Mouse (Mus musculus) heart, adult 2 months (tissue): ENCODE data around the gene Foxp1. TPM values are rescaled to one million over a fixed set of nuclear protein-coding genes. Genes with fewer than 3 reads are reported as not detected.

Source experiments
- DNase-seq, 2 experiments: peaks; one replicate each; pipeline ENCODE4 v3.0.0; 2021
- H3K27ac ChIP-seq: fragments of 200-600 bp; 2 replicates; pipeline ENCODE4 v1.8.1; 2022
- H3K27me3 ChIP-seq: fragments of 200-500 bp; 2 replicates; pipeline ENCODE4 v1.6.1; 2012; ENCODE audit warnings: mild to moderate bottlenecking, low read length, inconsistent platforms, mixed read lengths; ENCODE audit not compliant: control insufficient read depth, insufficient read depth
- H3K36me3 ChIP-seq: fragments of 200-500 bp; 2 replicates; pipeline ENCODE4 v1.6.1; 2012; ENCODE audit warnings: low read length, inconsistent platforms; ENCODE audit not compliant: control insufficient read depth, insufficient read depth
- H3K4me1 ChIP-seq: fragments of 200-500 bp; 2 replicates; pipeline ENCODE4 v1.6.1; 2011; ENCODE audit warnings: low read length; ENCODE audit not compliant: control insufficient read depth, insufficient read depth
- H3K4me3 ChIP-seq: fragments of 200-600 bp; 2 replicates; pipeline ENCODE4 v1.8.1; 2022
- H3K79me2 ChIP-seq: fragments of 200-500 bp; replicated peaks from 2 replicates; pipeline ENCODE4 v1.6.1; 2012; ENCODE audit warnings: mild to moderate bottlenecking, inconsistent platforms, low read length, moderate library complexity, mixed read lengths; ENCODE audit not compliant: control insufficient read depth, insufficient read depth
- H3K9ac ChIP-seq: fragments of 200-500 bp; 2 replicates; pipeline ENCODE4 v1.6.1; 2012; ENCODE audit warnings: low read depth, mild to moderate bottlenecking, control low read depth, inconsistent platforms, low read length, mixed read lengths
- CTCF ChIP-seq: fragments of 200-600 bp; IDR thresholded peaks from 2 replicates; pipeline ENCODE4 v1.8.1; 2022; ENCODE audit warnings: antibody characterized with exemption, mild to moderate bottlenecking, moderate library complexity
- EP300 ChIP-seq: fragments of 200-500 bp; IDR thresholded peaks from 2 replicates; pipeline ENCODE4 v1.6.1; 2011; ENCODE audit warnings: low read depth, low read length, control low read depth; ENCODE audit not compliant: insufficient read depth
- POLR2A ChIP-seq: fragments of 200-500 bp; IDR thresholded peaks from 2 replicates; pipeline ENCODE4 v1.6.1; 2011; ENCODE audit warnings: mild to moderate bottlenecking, low read depth, low read length, control low read depth; ENCODE audit not compliant: insufficient read depth
- WGBS: fragments of 180-500 bp; shearing (Covaris S2); methylation state at CpG from one replicate; pipeline ENCODE4 v1.1.7; 2018; 5-methylcytosine and 5-hydroxymethylcytosine counted together
- intact Hi-C: fragments of 180-260 bp; cut with DNase I; formaldehyde crosslinking; loops from one replicate; pipeline ENCODE4 v1.15.1; 2025
- polyA plus RNA-seq: library from polyadenylated mRNA; depleted of rRNA; stranded (reverse); fragments of >200 nt; gene quantifications from 2 replicates; pipeline ENCODE4 v1.2.3, GENCODE M21; 2012
- total RNA-seq, 2 experiments: library from RNA; stranded (reverse); gene quantifications; 2 replicates each; pipeline ENCODE4 v1.2.3; 2021

Foxp1 gene
- total and polyA plus RNA-seq, 3 experiments: 22.9 to 31.6 (median 26.4) TPM

DNA sequence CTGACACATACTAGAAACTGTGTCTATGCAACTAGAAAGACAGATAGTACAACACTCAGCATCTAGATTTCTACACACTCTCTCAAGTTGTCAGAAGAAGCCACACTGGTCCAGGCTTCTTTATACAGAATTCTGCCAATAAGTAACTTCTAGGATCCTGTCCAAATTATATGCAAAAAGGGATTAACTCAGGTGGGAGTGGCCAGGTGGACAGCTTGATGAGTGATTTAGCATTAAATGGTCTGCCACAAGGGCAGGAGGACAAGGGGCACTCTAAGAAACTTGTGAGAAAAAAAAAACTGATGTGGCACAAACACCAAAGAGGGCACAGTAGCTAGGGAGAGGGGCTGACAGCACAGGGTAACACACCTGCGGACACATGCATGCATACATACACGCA lies 196.6 kb downstream of the Foxp1 start:
- 94% methylated on average over 2 of the region's 2 CpGs for WGBS
- Histone ChIP-seq H3K4me3 (no peak overlapping the region), H3K4me1 (peaks cover 3% of the 10 kb centered on the region), H3K27me3 (no peaks in the 10 kb centered on the region), H3K79me2 (no peaks in the 10 kb centered on the region; the same call in 1 of the 2 replicates), H3K36me3 (no peaks in the 10 kb centered on the region), H3K9ac (no peak overlapping the region), H3K27ac (no peak overlapping the region)
- intact Hi-C loops: no loop called here
- DNase-seq: no peak
- TF ChIP-seq EP300 (no peak), CTCF (no peak), POLR2A (no peak)

DNA sequence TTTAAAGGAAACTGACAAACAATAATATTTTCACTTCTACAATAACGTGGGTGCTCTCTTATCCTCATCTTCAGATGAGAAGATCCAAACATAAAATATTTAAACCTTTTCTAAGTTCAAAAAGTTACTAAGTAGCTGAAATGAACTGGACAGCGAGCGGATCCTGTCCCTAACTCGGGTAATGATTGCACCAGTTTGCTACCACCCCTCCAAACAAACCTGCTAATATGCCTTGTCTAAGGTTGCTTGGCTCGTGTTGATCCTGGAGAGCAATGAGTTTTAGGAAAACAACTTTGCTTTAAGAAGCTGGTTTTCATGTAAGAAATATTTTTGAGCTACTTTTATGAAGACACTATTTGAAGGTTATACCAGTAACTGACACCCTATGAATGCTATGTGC lies 197.1 kb downstream of the Foxp1 start:
- peaks cover 3% of the 10 kb centered on the region for H3K4me1 ChIP-seq
- no peak overlapping the region for H3K27ac ChIP-seq
- no peaks in the 10 kb centered on the region for H3K36me3 ChIP-seq
- H3K4me3 ChIP-seq: no peak overlapping the region
- intact Hi-C loops: no loop called here
- H3K79me2 ChIP-seq: no peaks in the 10 kb centered on the region; the same call in 1 of the 2 replicates
- no peak for DNase-seq
- WGBS: 89% methylated on average over 5 of the region's 5 CpGs
- TF ChIP-seq EP300: no peak
- no peak for TF ChIP-seq CTCF
- TF ChIP-seq POLR2A: no peak
- no peak overlapping the region for H3K9ac ChIP-seq
- H3K27me3 ChIP-seq: no peaks in the 10 kb centered on the region

DNA sequence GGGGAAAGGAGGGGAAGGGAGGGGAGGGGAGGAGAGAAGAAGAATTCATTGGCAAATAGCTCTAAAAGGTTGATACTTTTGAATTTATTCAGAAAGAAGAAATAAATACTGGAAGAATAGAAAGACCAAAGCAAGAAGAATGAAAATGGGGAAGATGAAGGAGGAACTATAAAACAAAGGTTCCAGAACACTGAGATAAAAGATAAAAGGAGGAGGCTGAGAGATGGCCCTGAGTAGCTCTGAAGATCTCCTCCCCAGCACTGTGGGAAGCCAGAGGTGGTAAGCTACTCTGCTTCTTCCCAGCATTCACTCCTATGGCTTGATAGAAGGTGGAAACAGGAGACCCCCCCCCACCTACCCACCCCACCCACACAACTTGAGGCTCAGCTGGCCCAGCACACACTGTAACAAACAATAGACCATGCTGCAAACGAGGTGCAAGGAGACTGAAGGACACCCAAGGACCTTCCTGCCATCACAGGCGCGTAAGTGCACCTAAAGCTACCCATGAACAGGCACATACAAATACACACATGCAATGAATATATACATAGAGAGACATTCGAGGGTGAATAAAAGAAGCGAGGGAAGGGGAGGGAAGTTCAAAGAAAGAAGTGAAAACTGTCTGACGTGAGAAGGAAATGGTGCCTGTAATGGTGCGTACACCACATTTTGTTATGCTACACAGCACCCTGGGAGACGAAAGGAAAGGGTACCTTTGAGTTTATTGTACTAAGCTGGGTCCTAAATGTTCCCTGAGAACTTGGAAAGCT lies 200.2 kb downstream of the Foxp1 start:
- Histone ChIP-seq H3K9ac (no peak overlapping the region), H3K36me3 (no peaks in the 10 kb centered on the region), H3K27ac (no peak overlapping the region), H3K27me3 (no peaks in the 10 kb centered on the region), H3K4me1 (peaks cover 2% of the 10 kb centered on the region), H3K79me2 (no peaks in the 10 kb centered on the region; the same call in 1 of the 2 replicates), H3K4me3 (no peak overlapping the region)
- no peak for DNase-seq
- intact Hi-C loops: no loop called here
- WGBS: 79% methylated on average over 8 of the region's 8 CpGs
- no peak for TF ChIP-seq CTCF
- TF ChIP-seq POLR2A: no peak
- TF ChIP-seq EP300: no peak

DNA sequence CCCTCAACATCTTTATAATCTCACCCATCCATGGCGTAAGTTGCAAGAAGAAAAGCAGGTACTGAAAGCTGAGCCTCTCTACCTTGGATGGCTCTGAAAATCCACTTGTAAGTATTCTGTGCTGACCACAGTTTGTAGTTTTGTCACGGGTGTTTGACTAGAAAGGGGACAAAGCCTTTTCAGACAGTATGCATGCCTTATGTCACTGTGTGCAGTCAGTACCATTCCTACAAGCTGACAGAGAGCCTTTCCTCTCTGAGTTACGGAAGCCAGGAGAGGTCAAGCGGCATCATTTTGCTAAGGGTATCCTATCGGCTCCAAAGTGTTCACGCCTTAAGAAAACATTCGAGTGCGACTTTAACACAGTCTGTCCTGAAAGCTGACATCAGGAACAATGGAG lies 202.1 kb downstream of the Foxp1 start:
- H3K9ac ChIP-seq: no peak overlapping the region
- H3K36me3 ChIP-seq: no peaks in the 10 kb centered on the region
- DNase-seq: no peak
- TF ChIP-seq EP300 (no peak), POLR2A (no peak)
- no peak overlapping the region for H3K27ac ChIP-seq
- WGBS: 71% methylated on average over 8 of the region's 8 CpGs
- intact Hi-C loops: no loop called here
- no peaks in the 10 kb centered on the region for H3K27me3 ChIP-seq
- no peak overlapping the region for H3K4me3 ChIP-seq
- H3K79me2 ChIP-seq: no peaks in the 10 kb centered on the region; the same call in 1 of the 2 replicates
- H3K4me1 ChIP-seq: peaks cover 3% of the 10 kb centered on the region

DNA sequence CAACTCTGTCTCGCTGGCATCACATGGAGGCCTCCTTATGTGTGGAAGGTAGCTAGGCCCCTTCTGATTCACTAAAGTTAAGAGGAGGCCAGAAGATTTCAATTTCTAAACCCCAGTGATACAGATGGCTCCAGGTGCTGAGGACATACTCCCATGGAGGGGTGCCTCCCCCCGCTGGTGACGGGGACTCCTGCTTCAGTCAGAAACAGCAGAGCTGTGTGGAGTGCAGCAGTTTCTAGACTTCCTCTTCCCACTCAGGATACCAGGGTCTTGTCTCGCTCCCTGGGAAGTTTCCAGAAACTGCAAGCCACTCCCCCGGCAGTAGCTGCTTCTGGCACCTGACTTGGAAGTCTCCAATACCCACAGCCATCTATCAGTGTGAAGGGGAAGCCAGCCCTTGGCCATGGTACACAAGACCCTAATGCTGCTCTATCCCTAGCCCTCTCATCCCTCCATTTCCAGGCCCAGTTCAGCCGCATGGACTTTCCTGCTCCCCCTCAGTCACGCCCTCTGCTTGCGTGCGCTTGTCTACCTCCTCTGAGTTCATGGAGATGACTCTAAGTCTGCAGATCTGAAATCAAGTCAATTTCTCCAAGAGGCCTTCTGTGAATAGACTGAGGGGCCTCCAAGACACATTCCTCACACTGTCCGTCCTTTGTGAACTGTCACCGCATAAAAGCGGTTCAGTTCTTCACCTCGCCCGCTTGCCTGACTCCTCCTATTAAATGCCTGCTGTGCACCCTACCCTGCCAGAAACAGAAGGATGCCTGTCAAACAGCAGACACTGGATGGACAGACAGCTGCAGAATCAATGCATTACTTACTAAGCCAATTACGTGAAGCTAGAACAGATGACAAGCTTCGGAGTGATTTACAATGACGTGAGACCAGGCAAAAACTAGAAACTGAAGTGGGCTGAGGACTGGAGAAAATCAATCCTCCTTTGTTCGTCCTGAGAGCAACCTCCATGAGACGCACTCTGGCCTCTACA lies 202.8 kb downstream of the Foxp1 start:
- no peak overlapping the region for H3K27ac ChIP-seq
- no peak for TF ChIP-seq POLR2A
- no peak for TF ChIP-seq EP300
- no peak for TF ChIP-seq CTCF
- no peak overlapping the region; the same call in 1 of the 2 replicates for H3K9ac ChIP-seq
- peaks cover 4% of the 10 kb centered on the region for H3K4me1 ChIP-seq
- no peak for DNase-seq
- WGBS: 86% methylated on average over 19 of the region's 19 CpGs
- no peaks in the 10 kb centered on the region; the same call in 1 of the 2 replicates for H3K36me3 ChIP-seq
- no peaks in the 10 kb centered on the region for H3K79me2 ChIP-seq
- intact Hi-C loops: no loop called here
- no peak overlapping the region for H3K4me3 ChIP-seq
- no peaks in the 10 kb centered on the region for H3K27me3 ChIP-seq

DNA sequence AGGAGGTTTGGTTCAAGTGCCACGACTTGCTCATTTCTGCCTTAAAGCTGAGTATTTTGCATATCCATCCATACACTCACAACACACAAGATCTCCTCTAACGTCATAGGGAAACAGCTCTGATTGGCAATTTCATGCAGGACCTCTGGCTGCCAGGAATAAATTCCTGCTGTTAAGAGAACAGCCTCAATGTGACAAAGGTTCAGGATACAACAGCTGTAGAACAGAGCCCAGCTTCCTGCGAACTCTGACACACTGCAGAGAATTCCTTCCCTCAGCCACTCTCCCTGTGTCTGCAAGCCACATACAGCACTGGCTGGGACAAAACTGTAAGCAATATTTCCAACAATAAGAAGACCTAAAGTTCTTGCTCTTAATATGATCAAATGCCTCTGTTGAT lies 207.8 kb downstream of the Foxp1 start:
- H3K27ac ChIP-seq: no peak overlapping the region

More for the DNA sequence above, 207.8 kb downstream of the Foxp1 start:
- H3K4me3 ChIP-seq: no peak overlapping the region
- intact Hi-C loops: no loop called here
- WGBS: 45% methylated on average over 3 of the region's 3 CpGs
- H3K9ac ChIP-seq: no peak overlapping the region
- H3K27me3 ChIP-seq: no peaks in the 10 kb centered on the region
- peaks cover 4% of the 10 kb centered on the region for H3K4me1 ChIP-seq
- DNase-seq: no peak
- no peaks in the 10 kb centered on the region for H3K79me2 ChIP-seq
- no peak for TF ChIP-seq CTCF
- TF ChIP-seq POLR2A: no peak
- TF ChIP-seq EP300: no peak
- no peaks in the 10 kb centered on the region; the same call in 1 of the 2 replicates for H3K36me3 ChIP-seq
